Mouse (Mus musculus) heart, embryonic 16.5 days (tissue): ENCODE data around the gene Fbxo9. TPM values are rescaled to one million over a fixed set of nuclear protein-coding genes. Genes with fewer than 3 reads are reported as not detected.

Experiments
- ATAC-seq: fragments of 200-750 bp; cut with Nextera tagmentation; replicated peaks from 2 replicates; pipeline ENCODE4 v1.8.0; 2017; ENCODE audit warnings: moderate number of reproducible peaks; ENCODE audit not compliant: insufficient read depth, low FRiP score; ENCODE audit errors: extremely low read depth
- H3K27ac ChIP-seq: fragments of 300-500 bp; sonication (generic); 2 replicates; pipeline ENCODE4 v1.5.1; 2014; ENCODE audit warnings: mild to moderate bottlenecking, low read length, control low read depth, moderate library complexity
- H3K27me3 ChIP-seq: fragments of 300-500 bp; sonication (generic); 2 replicates; pipeline ENCODE4 v1.6.1; 2014; ENCODE audit warnings: low read length, mixed read lengths; ENCODE audit not compliant: control insufficient read depth, insufficient read depth
- H3K36me3 ChIP-seq: fragments of 300-500 bp; sonication (generic); 2 replicates; pipeline ENCODE4 v1.6.1; 2014; ENCODE audit not compliant: control insufficient read depth, insufficient read depth
- H3K4me1 ChIP-seq: fragments of 300-500 bp; sonication (generic); 2 replicates; pipeline ENCODE4 v1.6.1; 2014; ENCODE audit warnings: low read length, mixed read lengths; ENCODE audit not compliant: control insufficient read depth, insufficient read depth
- H3K4me2 ChIP-seq: fragments of 300-500 bp; sonication (generic); 2 replicates; pipeline ENCODE4 v1.6.1; 2014; ENCODE audit warnings: low read depth, mild to moderate bottlenecking, control low read depth, low read length
- H3K4me3 ChIP-seq: fragments of 300-500 bp; sonication (generic); 2 replicates; pipeline ENCODE4 v1.5.1; 2014; ENCODE audit warnings: mild to moderate bottlenecking, control low read depth, low read length
- H3K9ac ChIP-seq: fragments of 300-500 bp; sonication (generic); 2 replicates; pipeline ENCODE4 v1.6.1; 2014; ENCODE audit warnings: low read length, control low read depth
- H3K9me3 ChIP-seq: fragments of 300-500 bp; sonication (generic); replicated peaks from 2 replicates; pipeline ENCODE4 v1.6.1; 2016; ENCODE audit warnings: low read length; ENCODE audit not compliant: control insufficient read depth
- WGBS: fragments of 180-500 bp; shearing (Covaris S2); extraction: QIAGEN DNeasy Blood & Tissue Kit; methylation state at CpG from one replicate; pipeline ENCODE4 v1.1.7; 2014; 5-methylcytosine and 5-hydroxymethylcytosine counted together
- polyA plus RNA-seq: library from polyadenylated mRNA; unstranded; fragments of >200 nt; fragmentation: Nextera tagmentation; extraction: Ambion mirVana; gene quantifications from 2 replicates; pipeline ENCODE4 v1.2.1, GENCODE M21; 2015

Gene Fbxo9
- polyA plus RNA-seq, 1 experiment from 2014 or later = 47.3 TPM

GRCm38 (mm10) chr9:78070496-78070895 lies 38.4 kb downstream of the Fbxo9 start:
- Histone ChIP-seq H3K9me3 (no peaks in the 10 kb centered on the region), H3K27ac (no peak overlapping the region), H3K4me2 (no peak overlapping the region), H3K9ac (no peak overlapping the region), H3K27me3 (no peaks in the 10 kb centered on the region), H3K4me1 (no peaks in the 10 kb centered on the region), H3K4me3 (no peak overlapping the region), H3K36me3 (no peaks in the 10 kb centered on the region)
- WGBS = 72% methylated on average over 5 of the region's 5 CpGs
- ATAC-seq = no peak

DNA sequence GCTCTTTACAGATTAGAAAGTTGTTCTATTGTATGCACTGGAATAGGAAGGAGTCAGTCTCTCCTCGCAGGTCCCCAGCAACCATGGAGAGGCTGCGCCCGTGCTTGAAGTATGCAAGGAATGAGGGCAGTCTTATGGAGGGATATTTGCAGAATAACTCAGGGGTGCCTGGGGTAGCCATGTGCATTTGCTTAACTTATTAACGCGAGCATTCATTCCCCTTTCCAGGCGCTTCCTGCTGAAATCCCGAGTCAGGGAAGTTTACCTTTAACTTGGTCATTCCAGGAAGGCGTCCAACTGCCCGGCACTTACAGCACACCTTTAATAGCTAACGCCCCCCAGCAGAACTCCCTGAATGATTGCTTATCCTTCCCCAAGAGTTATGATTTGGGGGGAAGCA lies 44.7 kb downstream of the Fbxo9 start:
- no peaks in the 10 kb centered on the region for H3K9me3 ChIP-seq
- 46% methylated on average over 10 of the region's 10 CpGs for WGBS
- no peaks in the 10 kb centered on the region for H3K27me3 ChIP-seq
- H3K4me1 ChIP-seq = no peaks in the 10 kb centered on the region
- H3K4me2 ChIP-seq = no peak overlapping the region; the same call in 1 of the 2 replicates
- no peaks in the 10 kb centered on the region for H3K36me3 ChIP-seq
- H3K9ac ChIP-seq = no peak overlapping the region
- ATAC-seq = no peak
- H3K27ac ChIP-seq = no peak overlapping the region
- no peak overlapping the region for H3K4me3 ChIP-seq

- no peak for ATAC-seq
- H3K27me3 ChIP-seq = no peaks in the 10 kb centered on the region
- no peaks in the 10 kb centered on the region for H3K9me3 ChIP-seq
- no peak overlapping the region for H3K4me2 ChIP-seq
- 81% methylated on average over 9 of the region's 9 CpGs for WGBS
- H3K9ac ChIP-seq = no peak overlapping the region
- no peaks in the 10 kb centered on the region for H3K36me3 ChIP-seq
- H3K27ac ChIP-seq = no peak overlapping the region
- H3K4me1 ChIP-seq = no peaks in the 10 kb centered on the region
- no peak overlapping the region for H3K4me3 ChIP-seq
Observed at GRCm38 (mm10) chr9:78062392-78062791, 46.5 kb downstream of the Fbxo9 start.

GRCm38 (mm10) chr9:78059525-78060120 lies 49.2 kb downstream of the Fbxo9 start:
- Histone ChIP-seq H3K27ac (no peak overlapping the region), H3K9ac (no peak overlapping the region), H3K9me3 (no peaks in the 10 kb centered on the region), H3K36me3 (no peaks in the 10 kb centered on the region), H3K4me1 (no peaks in the 10 kb centered on the region), H3K4me3 (no peak overlapping the region), H3K27me3 (no peaks in the 10 kb centered on the region), H3K4me2 (no peak overlapping the region)
- WGBS = 78% methylated on average over 15 of the region's 16 CpGs
- ATAC-seq = no peak

DNA sequence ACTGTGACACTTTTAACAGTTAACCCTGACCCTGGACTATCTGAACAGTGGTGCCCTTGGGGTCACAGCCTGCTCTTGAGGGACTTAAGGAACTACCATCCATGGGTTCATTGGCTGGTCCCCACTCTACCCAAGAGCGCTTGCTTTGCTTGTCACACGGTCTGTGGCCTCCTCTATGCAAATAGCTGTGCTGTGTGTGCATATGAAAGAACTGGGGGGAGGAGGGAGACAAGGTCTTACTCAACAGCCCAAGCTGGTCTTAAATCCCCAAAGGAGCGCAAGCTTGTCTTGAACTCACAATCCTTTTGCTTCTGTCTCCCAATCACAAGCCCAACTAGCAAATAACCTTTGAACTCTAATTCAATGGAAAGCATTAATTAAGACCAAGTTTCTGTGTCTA lies 54.6 kb downstream of the Fbxo9 start:
- no peaks in the 10 kb centered on the region for H3K36me3 ChIP-seq
- no peak for ATAC-seq
- H3K27ac ChIP-seq = no peak overlapping the region
- 85% methylated on average over 3 of the region's 3 CpGs for WGBS
- H3K9ac ChIP-seq = no peak overlapping the region
- H3K9me3 ChIP-seq = no peaks in the 10 kb centered on the region
- H3K4me2 ChIP-seq = no peak overlapping the region
- H3K27me3 ChIP-seq = no peaks in the 10 kb centered on the region
- no peak overlapping the region for H3K4me3 ChIP-seq
- no peaks in the 10 kb centered on the region for H3K4me1 ChIP-seq

DNA sequence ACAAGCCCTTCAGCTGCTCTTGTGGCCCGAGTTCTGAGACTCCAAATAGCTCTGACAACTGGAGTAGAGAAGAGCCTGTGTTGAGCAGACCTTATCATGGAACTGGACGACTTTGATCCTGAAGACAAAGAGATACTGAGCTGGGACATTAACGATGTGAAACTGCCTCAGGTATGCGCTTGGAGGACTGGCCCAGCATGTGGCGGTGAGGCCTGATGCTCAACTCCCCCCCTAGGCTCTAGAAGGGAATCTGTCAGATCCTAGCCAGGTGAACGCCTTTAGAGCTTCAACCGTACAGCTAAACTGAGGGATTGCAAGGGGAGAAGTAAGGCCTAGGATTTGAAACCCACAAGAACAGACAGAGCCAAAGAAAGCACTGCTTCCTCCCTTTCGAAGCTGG lies 55.0 kb downstream of the Fbxo9 start:
- H3K4me2 ChIP-seq = no peak overlapping the region
- H3K27me3 ChIP-seq = no peaks in the 10 kb centered on the region
- no peak overlapping the region for H3K27ac ChIP-seq
- no peaks in the 10 kb centered on the region for H3K9me3 ChIP-seq
- no peak for ATAC-seq
- no peaks in the 10 kb centered on the region for H3K4me1 ChIP-seq
- H3K4me3 ChIP-seq = no peak overlapping the region
- 68% methylated on average over 8 of the region's 8 CpGs for WGBS
- H3K9ac ChIP-seq = no peak overlapping the region
- H3K36me3 ChIP-seq = no peaks in the 10 kb centered on the region

DNA sequence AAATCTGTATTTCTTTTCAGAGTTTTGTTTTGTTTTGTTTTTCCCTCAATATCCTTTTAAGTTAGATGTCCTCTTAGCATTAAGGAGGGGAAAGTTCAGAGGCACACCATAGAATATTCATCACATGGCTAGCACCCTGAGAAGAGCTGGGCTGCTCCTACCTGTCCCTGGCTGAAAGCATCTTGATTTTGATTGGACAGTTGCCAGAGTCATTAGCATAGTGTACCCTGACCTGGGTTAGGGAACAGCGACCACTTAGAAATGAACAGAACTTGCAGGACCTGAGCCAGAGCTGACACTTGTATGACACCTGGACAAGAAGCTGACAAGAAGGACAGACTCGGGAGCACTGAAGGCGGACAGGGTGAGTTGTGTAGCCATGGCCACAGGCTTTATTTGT lies 57.2 kb downstream of the Fbxo9 start, which contains the start of gene Gcm1:
Gcm1 (plus strand) TSS at position 248 of the 400 bp plus-strand sequence.
- no peaks in the 10 kb centered on the region for H3K36me3 ChIP-seq
- ATAC-seq = no peak
- no peak within 1 kb of the TSS for H3K4me3 ChIP-seq
- no peak within 1 kb of the TSS for H3K9ac ChIP-seq
- no peaks in the 10 kb centered on the region for H3K27me3 ChIP-seq
- 52% methylated on average over 3 of the region's 3 CpGs for WGBS
- H3K9me3 ChIP-seq = no peaks in the 10 kb centered on the region
- no peak within 1 kb of the TSS for H3K27ac ChIP-seq
- no peak within 1 kb of the TSS for H3K4me2 ChIP-seq
- no peaks in the 10 kb centered on the region for H3K4me1 ChIP-seq

GRCm38 (mm10) chr9:78050452-78050970 lies 58.4 kb downstream of the Fbxo9 start:
- H3K36me3 ChIP-seq = no peaks in the 10 kb centered on the region
- no peaks in the 10 kb centered on the region for H3K9me3 ChIP-seq
- no peak overlapping the region for H3K4me3 ChIP-seq
- no peak for ATAC-seq
- H3K27ac ChIP-seq = no peak overlapping the region
- H3K9ac ChIP-seq = no peak overlapping the region
- H3K4me1 ChIP-seq = peaks cover under 1% of the 10 kb centered on the region
- H3K4me2 ChIP-seq = no peak overlapping the region
- WGBS = 40% methylated on average over 5 of the region's 5 CpGs
- no peaks in the 10 kb centered on the region for H3K27me3 ChIP-seq

DNA sequence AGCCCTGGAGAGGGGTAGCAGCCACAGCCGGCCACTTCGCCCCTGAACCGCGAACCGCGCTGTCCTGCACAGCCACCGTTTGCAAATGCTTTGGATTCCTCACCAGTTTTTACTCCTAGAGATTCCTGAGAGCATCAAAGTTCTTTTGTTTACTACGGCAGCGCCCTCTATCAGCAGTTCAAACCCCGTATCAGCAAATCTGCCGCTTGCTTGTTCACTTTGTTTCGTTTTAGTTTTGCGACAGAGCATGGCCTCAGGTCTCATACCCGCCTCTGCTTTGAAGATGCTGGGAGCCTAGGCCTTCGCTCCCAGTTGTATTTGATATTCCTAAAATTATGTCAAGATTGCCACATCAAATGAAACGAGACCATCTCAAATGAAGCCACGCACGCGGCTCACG lies 62.1 kb downstream of the Fbxo9 start:
- Histone ChIP-seq H3K36me3 (no peaks in the 10 kb centered on the region), H3K4me3 (peak overlapping the region; percentile 31), H3K4me2 (peak overlapping the region; percentile 45), H3K9me3 (no peaks in the 10 kb centered on the region), H3K4me1 (peaks cover 5% of the 10 kb centered on the region), H3K9ac (no peak overlapping the region), H3K27me3 (no peaks in the 10 kb centered on the region), H3K27ac (no peak overlapping the region)
- WGBS = 36% methylated on average over 20 of the region's 20 CpGs
- 0 out of 2 replicates have a peak, but pooled peaks have one; percentile 16 for ATAC-seq
